Mouse (Mus musculus): Measurements from ENCODE around the gene F5. TPM values are rescaled to one million over a fixed set of nuclear protein-coding genes. Genes with fewer than 3 reads are reported as not detected.

Gene F5
- polyA plus RNA-seq, 1 experiment: 0.78 TPM

GRCm38 (mm10) chr1:164117869-164118268 lies 33.8 kb upstream of the F5 start:
- no peak for TF ChIP-seq POLR2A (IDR thresholded peaks at IDR 0.05; ENCODE audit: control insufficient read depth, extremely low read depth, insufficient read depth, low read length, poor library complexity)
- Histone ChIP-seq H3K4me1 (replicated peaks; ENCODE audit: control insufficient read depth, insufficient read depth, low read length) (peaks cover 6% of the 10 kb centered on the region), H3K4me3 (ENCODE audit: control insufficient read depth, insufficient read depth, low read length) (no peak overlapping the region), H3K27ac (ENCODE audit: control insufficient read depth, insufficient read depth, low read length) (no peak overlapping the region), H3K36me3 (ENCODE audit: control insufficient read depth, insufficient read depth, low read length) (no peaks in the 10 kb centered on the region), H3K27me3 (ENCODE audit: control insufficient read depth, insufficient read depth, low read length) (no peaks in the 10 kb centered on the region)
- 97% methylated on average over 6 of the region's 6 CpGs for WGBS
- no peak for DNase-seq

DNA sequence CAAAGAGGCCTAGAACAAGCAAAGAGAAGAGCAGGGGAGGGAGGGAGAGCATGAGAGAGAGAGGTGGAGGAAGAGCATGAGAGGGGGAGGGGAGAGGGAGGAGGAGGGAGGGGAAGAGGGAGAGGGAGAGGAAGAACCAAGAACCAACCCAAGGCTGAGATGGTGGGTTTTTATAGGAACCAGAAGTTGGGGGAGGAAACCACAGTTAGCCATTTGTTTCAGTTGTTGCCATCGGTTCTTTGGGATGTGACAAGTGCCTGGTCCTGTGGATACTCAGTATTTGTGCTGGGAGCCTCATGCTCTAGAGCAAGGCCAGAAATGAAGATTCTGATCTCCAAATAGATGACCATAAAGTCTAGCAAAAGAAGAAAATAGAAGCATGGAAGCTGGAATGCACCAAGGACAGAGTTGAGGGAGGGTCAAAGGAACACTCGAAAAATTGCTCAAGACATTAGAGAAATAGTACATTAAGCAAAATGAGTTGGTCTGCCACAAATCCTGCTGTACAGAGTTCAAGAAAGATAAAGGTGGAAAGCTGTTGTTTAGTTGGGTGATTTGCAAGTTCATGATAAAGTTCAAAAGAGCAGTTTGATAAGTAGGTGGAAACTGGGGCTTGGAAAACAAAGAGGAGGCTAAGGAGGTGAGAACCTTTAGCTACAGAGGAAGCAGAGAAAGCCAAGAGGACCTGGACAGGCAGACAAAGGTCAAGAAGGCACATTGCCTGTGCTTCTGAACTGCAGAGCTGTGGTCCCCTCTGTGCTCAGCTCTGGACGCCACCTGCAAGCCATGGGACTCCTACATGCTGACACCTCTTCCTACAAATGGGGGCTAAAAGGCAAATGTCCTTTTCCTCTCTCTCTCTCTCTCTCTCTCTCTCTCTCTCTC lies 31.5 kb upstream of the F5 start:
- DNase-seq: no peak
- H3K27ac ChIP-seq (ENCODE audit: control insufficient read depth, insufficient read depth, low read length): no peak overlapping the region
- TF ChIP-seq POLR2A (IDR thresholded peaks at IDR 0.05; ENCODE audit: control insufficient read depth, extremely low read depth, insufficient read depth, low read length, poor library complexity) (no peak), CTCF (IDR thresholded peaks at IDR 0.05; ENCODE audit: borderline replicate concordance, control insufficient read depth, extremely low read depth, insufficient read depth, low read length, poor library complexity) (no peak)
- no peaks in the 10 kb centered on the region for H3K36me3 ChIP-seq (ENCODE audit: control insufficient read depth, insufficient read depth, low read length)
- no peak overlapping the region for H3K4me3 ChIP-seq (ENCODE audit: control insufficient read depth, insufficient read depth, low read length)
- H3K4me1 ChIP-seq (replicated peaks; ENCODE audit: control insufficient read depth, insufficient read depth, low read length): peaks cover 11% of the 10 kb centered on the region
- 54% methylated on average over 3 of the region's 3 CpGs for WGBS
- no peaks in the 10 kb centered on the region for H3K27me3 ChIP-seq (ENCODE audit: control insufficient read depth, insufficient read depth, low read length)

DNA sequence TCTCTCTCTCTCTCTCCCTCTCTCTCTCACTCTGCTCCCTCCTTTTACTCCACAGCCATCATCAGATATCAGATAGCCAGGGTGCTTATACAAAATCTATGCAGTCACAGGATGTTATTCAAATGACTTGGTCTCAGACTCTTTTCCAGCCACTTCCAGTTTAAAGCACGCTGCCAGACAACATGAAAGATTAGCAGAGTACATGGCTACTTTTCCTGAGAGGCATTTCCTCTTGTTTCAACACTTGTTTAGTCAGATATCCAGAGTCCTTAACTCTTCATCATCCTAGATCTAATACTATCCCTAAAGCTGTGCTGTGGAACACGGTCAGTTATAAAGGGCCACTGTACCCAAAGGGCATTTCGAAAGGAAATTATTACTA lies 30.9 kb upstream of the F5 start:
- Histone ChIP-seq H3K4me3 (ENCODE audit: control insufficient read depth, insufficient read depth, low read length) (no peak overlapping the region), H3K4me1 (replicated peaks; ENCODE audit: control insufficient read depth, insufficient read depth, low read length) (peaks cover 11% of the 10 kb centered on the region), H3K27me3 (ENCODE audit: control insufficient read depth, insufficient read depth, low read length) (no peaks in the 10 kb centered on the region), H3K36me3 (ENCODE audit: control insufficient read depth, insufficient read depth, low read length) (no peaks in the 10 kb centered on the region), H3K27ac (ENCODE audit: control insufficient read depth, insufficient read depth, low read length) (no peak overlapping the region)
- TF ChIP-seq POLR2A (IDR thresholded peaks at IDR 0.05; ENCODE audit: control insufficient read depth, extremely low read depth, insufficient read depth, low read length, poor library complexity) (no peak), CTCF (IDR thresholded peaks at IDR 0.05; ENCODE audit: borderline replicate concordance, control insufficient read depth, extremely low read depth, insufficient read depth, low read length, poor library complexity) (no peak)
- 97% methylated on average over 3 of the region's 3 CpGs for WGBS
- no peak for DNase-seq

DNA sequence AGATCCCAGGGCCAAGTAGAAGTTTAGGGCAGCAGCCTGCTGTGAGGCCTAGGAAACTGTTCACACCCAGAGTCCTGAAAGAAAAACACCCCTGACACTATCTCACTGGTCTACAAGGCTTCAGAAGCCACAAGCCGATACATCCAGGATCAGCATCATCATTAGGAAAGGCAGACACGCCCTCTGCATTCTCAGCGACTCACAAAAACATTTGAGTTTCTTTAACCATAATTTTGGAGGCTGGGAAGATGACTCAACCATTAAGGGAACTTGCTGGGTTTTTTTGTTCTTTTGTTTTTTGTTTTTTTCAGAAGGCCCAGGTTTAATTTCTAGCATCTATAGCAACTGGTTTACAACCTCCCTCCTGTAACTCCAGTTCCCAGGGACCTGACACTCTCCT lies 27.8 kb upstream of the F5 start:
- H3K27me3 ChIP-seq (ENCODE audit: control insufficient read depth, insufficient read depth, low read length): no peaks in the 10 kb centered on the region
- WGBS: 91% methylated on average over 3 of the region's 3 CpGs
- H3K4me1 ChIP-seq (replicated peaks; ENCODE audit: control insufficient read depth, insufficient read depth, low read length): peaks cover 11% of the 10 kb centered on the region
- H3K36me3 ChIP-seq (ENCODE audit: control insufficient read depth, insufficient read depth, low read length): no peaks in the 10 kb centered on the region
- H3K27ac ChIP-seq (ENCODE audit: control insufficient read depth, insufficient read depth, low read length): peak overlapping the region; percentile 54
- TF ChIP-seq CTCF (IDR thresholded peaks at IDR 0.05; ENCODE audit: borderline replicate concordance, control insufficient read depth, extremely low read depth, insufficient read depth, low read length, poor library complexity) (no peak), POLR2A (IDR thresholded peaks at IDR 0.05; ENCODE audit: control insufficient read depth, extremely low read depth, insufficient read depth, low read length, poor library complexity) (no peak)
- no peak overlapping the region for H3K4me3 ChIP-seq (ENCODE audit: control insufficient read depth, insufficient read depth, low read length)
- no peak for DNase-seq

DNA sequence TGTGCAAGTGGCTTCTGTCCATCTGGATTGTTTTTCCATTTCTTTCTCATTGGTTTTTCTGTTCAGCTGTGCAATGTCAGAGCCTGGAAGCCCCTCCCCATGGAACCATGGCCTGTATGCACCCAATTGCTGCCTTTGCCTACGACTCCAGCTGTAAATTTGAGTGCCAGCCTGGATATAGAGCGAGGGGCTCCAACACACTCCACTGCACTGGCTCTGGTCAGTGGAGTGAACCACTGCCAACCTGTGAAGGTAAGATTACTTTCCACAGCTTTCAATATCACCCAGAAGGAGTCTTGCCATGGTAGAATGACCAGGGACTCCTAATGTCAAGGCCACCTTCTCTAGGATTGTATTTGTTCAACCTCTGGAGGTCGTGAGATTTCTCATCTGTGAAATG lies 21.6 kb upstream of the F5 start:
- TF ChIP-seq CTCF (IDR thresholded peaks at IDR 0.05; ENCODE audit: borderline replicate concordance, control insufficient read depth, extremely low read depth, insufficient read depth, low read length, poor library complexity) (no peak), POLR2A (IDR thresholded peaks at IDR 0.05; ENCODE audit: control insufficient read depth, extremely low read depth, insufficient read depth, low read length, poor library complexity) (no peak)
- H3K27me3 ChIP-seq (ENCODE audit: control insufficient read depth, insufficient read depth, low read length): no peaks in the 10 kb centered on the region
- no peak overlapping the region for H3K27ac ChIP-seq (ENCODE audit: control insufficient read depth, insufficient read depth, low read length)
- WGBS: 87% methylated on average over 3 of the region's 3 CpGs
- H3K4me1 ChIP-seq (replicated peaks; ENCODE audit: control insufficient read depth, insufficient read depth, low read length): peaks cover 1% of the 10 kb centered on the region
- no peak for DNase-seq
- H3K4me3 ChIP-seq (ENCODE audit: control insufficient read depth, insufficient read depth, low read length): no peak overlapping the region
- H3K36me3 ChIP-seq (ENCODE audit: control insufficient read depth, insufficient read depth, low read length): no peaks in the 10 kb centered on the region

GRCm38 (mm10) chr1:164132609-164133008 lies 19.0 kb upstream of the F5 start:
- Histone ChIP-seq H3K4me1 (replicated peaks; ENCODE audit: control insufficient read depth, insufficient read depth, low read length) (peaks cover 19% of the 10 kb centered on the region), H3K36me3 (ENCODE audit: control insufficient read depth, insufficient read depth, low read length) (no peaks in the 10 kb centered on the region), H3K27me3 (ENCODE audit: control insufficient read depth, insufficient read depth, low read length) (no peaks in the 10 kb centered on the region), H3K27ac (ENCODE audit: control insufficient read depth, insufficient read depth, low read length) (no peak overlapping the region), H3K4me3 (ENCODE audit: control insufficient read depth, insufficient read depth, low read length) (no peak overlapping the region)
- no peak for TF ChIP-seq CTCF (IDR thresholded peaks at IDR 0.05; ENCODE audit: borderline replicate concordance, control insufficient read depth, extremely low read depth, insufficient read depth, low read length, poor library complexity)
- no peak for TF ChIP-seq POLR2A (IDR thresholded peaks at IDR 0.05; ENCODE audit: control insufficient read depth, extremely low read depth, insufficient read depth, low read length, poor library complexity)
- 98% methylated on average over 1 of the region's 1 CpGs for WGBS
- no peak for DNase-seq

Data from thymus, adult 2 months (tissue).